Mouse (Mus musculus): ENCODE measurements at regions not wholly inside any gene's neighbourhood (a gene's known extent, or its start where the extent isn't known, plus 50 kb on each side); places are given as distances from the start of the nearest gene placed in this dataset.

DNA sequence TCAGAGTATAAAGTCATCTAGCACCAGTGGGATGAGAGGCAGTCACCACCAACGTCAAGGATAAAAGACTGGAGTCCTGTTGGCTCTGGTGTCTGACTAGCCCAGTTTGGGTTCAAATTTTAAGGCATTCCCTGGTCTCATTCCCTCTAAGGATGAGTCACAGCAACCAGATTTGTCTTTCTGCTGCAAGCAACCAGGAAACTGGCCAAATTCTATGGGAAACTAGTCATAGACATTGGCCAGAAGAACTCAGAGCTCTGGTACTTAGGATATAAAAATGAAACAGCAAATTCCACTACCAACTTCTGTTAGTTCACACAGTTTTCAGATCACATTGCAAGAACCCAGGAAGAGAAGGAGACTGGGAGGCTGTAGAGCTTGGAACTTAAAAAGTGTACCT, 126.2 kb downstream of the Cdca7 start:
- no peak for TF ChIP-seq CTCF (IDR thresholded peaks at IDR 0.05; ENCODE audit: borderline replicate concordance, insufficient read depth, low read depth, low read length)
- TF ChIP-seq POLR2A (IDR thresholded peaks at IDR 0.05; ENCODE audit: borderline replicate concordance, insufficient read depth, low read length) = no peak
